Mouse (Mus musculus) thymus, postnatal 10 days (tissue): ENCODE data around the gene Gm45208.
"Not testable (repeated sequence)": the region's sequence is repeated elsewhere in the genome, so short reads cannot be mapped to it uniquely, and the experiment has no call there.

Source experiments
- DNase-seq, 2 experiments: peaks; one replicate each; pipeline ENCODE4 v3.0.0; 2021; ENCODE audit warnings: low spot score in 2 of 2

Gm45208 gene

DNA sequence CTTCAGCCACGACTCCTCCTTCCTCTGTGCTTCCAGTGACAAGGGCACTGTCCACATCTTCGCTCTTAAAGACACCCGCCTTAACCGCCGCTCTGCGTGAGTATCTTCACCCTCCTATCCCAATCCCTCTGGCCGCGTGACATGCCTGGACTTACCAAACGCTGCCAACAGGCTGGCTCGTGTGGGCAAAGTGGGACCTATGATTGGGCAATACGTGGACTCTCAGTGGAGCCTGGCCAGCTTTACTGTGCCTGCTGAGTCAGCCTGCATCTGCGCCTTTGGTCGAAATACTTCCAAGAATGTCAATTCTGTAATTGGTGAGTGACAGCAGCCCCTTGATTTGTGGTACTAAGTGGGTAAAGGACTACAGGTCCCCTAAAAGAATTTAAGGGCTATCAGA is 5.1 kb downstream of the Gm45208 start:
- no peak for DNase-seq

DNA sequence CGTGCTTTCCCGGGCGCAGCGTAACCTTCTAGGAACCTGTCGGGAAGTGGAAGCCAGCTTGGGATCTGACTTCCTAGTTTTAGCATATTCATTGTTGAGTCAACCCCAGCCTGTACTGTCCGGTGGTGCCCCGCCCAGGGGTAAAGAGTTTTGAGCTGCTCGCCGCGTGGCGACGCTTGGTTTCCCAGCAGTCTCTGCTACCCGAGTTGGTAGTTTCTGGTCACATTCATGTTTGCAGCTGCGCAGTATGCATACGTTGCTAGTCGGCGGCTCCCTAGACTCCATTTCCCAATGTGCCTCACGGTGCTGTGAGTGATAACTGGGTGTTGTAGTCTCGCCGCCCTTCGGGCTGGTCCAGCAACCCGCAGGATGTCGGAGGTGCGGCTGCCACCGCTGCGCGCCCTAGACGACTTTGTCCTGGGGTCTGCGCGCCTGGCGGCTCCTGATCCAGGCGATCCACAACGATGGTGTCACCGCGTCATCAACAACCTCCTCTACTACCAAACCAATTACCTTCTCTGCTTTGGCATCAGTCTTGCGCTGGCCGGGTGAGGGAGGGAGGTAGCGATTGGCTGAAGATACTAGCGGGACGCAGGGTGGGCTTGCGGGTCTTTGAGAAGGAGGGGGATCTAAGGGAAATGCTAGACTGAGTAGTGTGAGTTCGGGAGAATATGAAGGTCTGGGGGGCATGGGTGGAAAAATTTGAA is 6.3 kb downstream of the Gm45208 start, which contains the start of gene Praf2:
Praf2 (plus strand) TSS at position 225 of the 707 bp plus-strand sequence.
- peak; percentile 60 for DNase-seq

DNA sequence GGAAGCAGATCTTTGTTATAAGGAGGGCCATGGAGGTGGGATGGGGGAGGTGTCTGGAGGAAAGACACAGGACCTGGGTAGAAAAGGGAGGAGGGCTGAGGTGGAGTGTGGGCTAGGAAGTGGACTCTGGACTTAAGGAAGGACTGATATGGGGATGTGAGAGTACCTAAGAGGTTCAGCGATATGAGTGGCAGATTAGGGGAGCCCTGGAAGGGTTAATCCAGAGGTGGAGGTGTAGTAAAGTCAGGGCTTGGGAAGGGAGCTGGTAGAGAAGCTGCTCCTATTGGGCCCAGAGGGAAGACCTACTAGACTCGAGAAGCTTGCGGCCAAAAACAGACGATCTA is 6.8 kb downstream of the Gm45208 start:
- DNase-seq: no peak

DNA sequence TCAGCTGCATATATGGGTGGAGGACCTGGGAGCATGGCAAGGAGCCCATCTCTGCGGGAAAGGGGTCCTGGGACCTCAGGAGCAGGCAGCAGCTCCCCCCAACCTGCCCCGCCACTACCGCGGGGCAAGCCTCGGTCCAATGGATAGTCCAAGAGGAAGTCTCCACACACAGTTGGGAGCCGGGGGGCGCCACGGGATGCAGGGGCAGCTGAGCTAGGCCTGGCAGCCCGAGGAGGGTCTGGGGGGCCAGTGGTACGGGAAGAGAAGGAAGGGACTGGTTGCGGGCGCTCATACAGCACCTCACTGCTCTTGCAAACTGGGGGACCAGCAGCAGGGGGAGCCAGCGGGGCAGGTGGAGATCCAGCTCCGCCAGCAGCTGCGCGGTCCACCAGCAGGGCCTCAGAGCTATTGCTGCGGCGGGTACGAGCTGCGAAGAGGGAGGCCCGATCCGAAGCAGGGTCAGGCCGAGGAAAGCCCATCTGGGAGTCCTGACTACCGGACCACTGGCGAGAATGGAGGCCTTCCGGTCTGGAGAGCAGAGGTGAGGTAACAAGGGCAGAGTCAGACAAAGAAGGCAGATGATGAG is 11.6 kb downstream of the Gm45208 start:
- DNase-seq: peak; percentile 69 to 85

DNA sequence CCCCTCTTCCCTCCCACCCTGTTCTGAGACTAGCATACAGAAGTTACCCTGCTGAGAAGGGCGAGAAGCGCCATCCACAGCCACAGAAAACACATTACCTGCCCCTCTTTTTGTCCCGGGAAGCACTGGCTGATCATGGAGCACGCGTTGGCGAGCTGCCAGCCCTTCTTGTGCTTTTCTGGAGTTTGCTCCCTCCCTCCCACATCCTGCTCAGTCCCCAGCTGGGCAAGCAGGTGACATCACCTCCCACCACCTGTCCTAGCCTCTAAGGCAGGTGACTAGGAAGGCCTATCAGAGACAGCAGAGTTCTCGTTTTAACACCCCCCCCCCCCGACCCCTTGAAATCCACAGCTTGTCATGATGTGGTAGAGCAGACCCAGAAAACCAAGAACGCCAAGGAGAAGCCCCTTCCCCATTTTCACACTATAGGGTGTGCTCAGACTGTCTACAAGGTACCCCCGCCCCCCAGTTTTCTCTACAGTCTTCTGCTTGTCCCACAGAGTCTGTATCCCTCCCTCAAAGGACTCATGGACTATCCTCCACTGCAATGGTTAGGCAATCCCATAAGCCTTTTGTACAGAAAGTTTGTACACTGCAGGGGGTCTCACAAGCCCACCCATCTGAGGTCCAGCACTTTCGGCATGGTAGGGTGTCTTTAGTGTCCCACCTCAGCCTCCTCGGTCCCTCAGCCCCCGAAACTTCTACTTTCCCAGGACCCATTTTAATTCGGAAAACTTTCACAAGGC is 17.5 kb downstream of the Gm45208 start:
- no peak for DNase-seq

DNA sequence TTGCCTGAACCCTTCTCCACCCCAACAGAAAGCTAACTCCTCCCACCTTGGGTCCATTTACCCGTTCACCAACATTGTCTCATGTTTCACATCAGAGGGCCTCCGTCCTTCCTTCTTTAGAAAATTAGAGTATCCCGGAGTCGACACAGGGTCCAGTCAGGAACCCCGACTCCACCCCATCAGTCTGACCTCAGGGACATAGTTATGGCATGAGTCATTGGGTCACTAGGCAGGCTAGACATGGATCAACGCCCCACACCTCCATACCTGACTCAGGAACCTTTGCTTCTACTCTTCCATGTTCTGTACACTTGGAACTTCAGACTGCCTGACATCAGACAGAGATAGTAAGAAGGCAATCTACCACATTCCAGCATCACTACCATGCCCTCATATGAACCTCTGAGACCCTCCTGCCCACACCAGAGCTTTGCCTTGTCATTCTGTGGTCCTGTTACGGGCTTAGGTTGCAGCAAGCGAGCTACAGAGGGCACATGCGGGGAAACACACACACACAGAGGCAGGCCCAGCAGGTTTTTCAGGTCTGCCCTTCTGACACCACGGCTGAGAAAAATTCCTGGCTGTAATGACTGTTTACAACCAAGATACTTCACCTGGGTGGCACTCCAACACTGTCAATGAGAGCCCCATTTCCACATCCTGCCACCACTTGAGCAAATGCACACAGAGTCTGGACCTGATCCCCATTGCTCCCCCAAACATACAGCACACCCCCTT is 18.2 kb downstream of the Gm45208 start:
- DNase-seq: no peak

DNA sequence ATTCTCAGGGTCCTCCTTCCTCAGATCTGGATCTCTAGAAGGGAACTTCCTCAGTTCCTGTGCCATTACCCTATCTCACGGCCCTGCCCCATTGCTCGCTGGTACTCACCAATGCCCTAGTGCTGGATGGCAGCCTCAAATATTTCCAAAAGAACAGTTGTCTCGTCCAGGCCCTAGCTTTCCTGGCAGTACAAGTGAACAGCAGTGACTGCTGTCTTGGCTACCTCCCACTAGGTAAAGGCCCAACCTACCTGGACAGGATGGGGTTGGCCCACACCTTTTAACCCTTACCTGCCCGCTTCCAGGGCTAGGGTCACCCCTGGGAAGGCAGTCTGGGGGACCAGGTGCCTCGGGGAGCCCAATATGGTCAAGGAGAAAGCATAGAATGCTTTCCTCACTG is 19.1 kb downstream of the Gm45208 start:
- DNase-seq: no peak

DNA sequence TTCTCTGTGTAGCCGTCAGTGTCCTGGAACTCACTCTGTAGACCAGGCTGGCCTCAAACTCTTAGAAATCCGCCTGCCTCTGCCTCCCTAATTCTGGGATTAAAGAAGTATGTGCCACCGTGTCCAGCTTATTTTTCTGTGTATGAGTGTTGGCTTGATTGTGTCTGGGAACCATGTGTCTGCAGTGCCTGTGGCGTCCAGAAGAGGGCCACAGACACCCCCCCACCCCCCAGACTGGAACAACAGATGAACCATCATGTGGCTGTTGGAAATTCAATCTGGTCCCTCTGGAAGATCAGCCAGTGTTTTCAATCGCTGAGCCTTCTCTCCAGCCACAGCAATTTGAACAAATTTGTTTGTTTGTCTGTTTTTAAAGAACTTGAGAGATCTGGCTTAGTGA is 21.4 kb downstream of the Gm45208 start:
- no peak for DNase-seq

DNA sequence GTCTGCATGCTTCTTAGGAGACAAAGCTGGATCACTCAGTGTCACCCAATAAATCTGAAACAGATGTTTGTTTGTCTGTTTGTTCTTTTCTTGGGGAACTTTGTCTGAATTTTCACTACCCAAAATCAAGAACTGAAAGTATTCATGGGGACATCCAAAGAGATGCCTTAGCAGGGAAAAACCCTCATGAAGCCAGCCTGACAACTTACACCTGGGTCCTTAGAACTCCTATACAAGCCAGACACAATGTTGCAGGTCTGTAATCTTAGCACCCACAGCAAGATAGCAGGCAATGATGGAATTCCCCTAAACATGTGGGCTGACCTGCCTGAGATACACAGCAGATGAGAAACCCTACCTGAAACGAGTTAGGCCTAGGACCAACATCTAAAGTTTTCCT is 22.9 kb downstream of the Gm45208 start:
- no peak for DNase-seq

DNA sequence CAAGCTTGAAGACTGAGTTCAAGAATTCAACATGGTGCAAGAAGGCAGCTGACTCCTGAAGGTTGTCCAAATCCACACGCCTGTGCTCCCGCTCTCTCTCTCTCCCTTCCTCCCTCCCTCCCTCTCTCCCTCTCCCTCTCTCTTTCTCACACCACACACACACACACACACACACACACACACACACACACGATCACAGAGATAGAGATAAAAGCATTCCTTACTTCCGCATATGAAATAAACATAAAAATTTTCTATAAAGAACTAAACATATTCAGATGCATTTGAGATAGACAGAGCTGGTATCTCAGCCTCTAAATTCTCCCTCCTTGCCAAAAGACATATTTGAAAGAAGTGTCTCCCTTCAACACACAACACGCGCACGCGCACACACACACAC is 23.4 kb downstream of the Gm45208 start:
- DNase-seq: no peak

DNA sequence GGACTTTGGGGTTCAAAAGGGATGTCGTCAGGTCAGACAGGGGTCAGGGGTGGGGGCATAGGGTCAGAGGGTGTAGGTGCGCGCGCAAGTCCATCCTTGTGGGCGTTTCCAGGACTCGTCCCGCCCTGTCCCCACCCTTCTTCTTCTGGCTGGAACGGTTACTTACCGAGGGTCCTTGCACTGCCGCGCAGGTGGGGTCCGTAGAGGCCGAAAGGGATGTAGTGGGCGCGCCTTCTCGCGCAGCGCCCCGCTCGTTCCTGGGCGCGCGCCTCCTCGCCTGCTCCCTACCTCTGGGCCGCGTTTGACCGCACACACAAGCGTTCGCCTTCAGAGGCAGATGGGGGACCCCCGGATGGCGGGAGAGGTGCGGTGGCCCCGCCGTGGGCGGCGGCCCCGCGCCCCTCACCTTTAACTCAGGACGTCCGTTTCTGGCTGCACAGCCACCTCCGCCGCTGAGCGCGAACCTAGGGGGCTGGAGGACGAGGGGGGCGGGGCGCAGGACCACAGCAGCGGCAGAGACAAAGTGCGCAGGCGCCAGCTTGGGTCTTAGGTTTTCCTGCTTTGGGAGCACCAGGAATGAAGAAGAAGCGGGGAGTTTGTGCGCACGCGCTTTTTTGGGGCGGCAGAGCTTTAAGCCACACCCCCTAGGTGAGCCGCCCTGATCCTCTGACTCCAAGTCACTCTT is 28.5 kb downstream of the Gm45208 start, which contains the start of gene Ccdc120:
Ccdc120 (minus strand) TSS at position 474 of the 685 bp plus-strand sequence.
- DNase-seq: no peak

DNA sequence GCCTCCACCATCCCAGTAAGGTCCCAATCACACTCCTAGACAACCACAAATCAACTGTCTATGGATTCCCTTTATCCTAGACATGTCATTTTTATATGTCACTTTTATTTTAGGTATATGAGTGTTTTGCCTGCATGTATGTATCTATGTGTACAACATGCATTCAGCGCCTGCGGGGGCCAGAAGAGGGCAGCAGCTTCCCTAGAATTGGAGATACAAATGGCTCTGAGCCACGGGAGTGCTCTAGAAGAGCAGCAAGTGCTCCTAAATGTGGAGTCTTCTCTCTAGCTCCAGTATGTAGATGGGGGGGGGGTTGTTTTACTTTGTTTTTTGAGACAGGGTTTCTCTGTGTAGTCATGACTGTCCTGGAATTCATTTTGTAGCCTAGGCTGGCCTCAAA is 31.6 kb downstream of the Gm45208 start:
- not testable (repeated sequence) for DNase-seq

DNA sequence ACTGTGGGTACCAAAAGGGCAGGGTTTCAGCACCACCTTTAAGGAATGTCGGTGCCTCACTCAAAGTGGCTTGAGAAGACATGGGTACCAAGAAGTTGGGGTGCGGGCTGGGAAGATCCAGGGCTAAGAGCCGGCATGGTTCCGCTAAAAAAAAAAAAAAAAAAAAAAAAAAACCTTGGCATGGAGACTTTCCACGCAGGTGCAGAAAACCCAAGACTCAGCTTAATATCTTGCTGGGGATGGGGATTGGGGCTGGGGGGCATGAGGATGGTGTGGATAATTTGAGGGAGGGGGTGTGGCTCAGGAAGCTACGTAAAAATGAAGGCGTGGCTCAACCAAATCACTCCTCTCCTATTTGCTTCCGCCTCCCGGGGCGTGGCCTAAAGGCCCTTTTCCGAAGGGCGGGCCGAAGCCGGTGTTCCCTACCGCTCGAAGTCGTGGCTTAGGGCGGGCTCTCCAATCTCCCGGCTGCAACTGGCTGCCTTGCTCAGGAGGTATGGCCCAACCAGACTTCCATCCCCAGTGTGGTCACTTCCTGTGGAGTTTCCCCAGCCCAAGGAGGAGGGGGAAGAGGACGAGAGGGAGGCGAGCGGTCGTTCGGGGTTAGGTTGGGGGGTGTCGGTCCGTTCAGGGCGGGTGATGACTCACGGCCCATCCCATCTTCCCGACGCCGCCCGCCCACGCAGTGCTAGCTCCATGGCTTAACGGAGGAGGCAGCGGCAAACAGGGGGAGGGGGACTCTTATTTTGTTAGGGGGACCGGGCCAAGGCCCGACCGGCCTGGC is 40.3 kb downstream of the Gm45208 start, which contains the start of gene Tfe3:
Tfe3 (plus strand) TSS at position 424 of the 784 bp plus-strand sequence.
- DNase-seq: peak; percentile 58 to 71

DNA sequence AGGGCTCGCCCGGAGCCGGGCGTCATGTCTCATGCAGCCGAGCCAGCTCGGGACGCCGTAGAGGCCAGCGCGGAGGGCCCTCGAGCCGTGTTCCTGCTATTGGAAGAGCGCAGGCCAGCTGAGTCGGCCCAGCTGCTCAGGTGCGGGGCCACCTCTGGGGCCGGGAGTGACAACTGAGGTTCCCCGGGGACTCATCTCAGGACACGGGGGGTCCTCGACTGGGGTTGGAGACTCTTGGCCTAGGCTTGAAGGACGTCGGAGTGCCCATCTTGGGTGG is 40.8 kb downstream of the Gm45208 start:
- no peak for DNase-seq

DNA sequence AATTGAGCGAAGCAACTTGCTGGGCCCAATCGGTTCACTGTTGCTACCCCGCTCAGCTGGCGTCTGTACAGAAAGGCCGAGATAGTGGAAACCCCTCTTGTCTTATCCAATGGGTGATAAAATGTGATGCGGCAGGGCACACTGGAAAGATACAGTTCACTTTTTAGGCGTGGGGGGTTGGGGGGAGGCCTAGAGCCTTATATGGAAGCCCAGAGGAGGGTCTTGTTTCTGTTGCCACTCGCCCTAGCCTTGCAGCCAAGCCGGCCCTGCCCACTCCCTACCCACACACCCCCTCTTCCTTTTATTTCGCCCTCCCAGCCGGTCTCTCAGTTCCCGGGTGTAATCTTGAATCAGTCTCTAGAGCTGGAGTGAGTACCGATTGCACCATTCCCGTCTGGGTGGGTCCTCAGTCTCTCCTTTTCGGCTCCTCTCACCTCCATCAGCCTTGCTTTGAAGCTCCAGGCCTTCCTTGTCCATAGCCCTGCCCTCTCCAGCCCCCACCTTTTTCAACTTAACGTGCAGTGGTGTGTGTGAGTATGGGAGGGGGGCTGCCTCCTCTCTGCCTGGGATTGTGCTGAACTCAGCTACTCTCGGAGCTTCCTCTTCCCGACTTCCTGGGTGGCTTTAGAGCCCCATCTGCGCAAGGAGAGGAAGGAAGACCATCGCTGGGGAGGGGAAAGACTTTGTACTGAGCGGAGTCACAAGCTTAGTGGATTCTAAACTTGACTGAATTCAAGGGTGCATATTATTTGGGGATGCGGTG is 41.8 kb downstream of the Gm45208 start:
- DNase-seq: no peak

DNA sequence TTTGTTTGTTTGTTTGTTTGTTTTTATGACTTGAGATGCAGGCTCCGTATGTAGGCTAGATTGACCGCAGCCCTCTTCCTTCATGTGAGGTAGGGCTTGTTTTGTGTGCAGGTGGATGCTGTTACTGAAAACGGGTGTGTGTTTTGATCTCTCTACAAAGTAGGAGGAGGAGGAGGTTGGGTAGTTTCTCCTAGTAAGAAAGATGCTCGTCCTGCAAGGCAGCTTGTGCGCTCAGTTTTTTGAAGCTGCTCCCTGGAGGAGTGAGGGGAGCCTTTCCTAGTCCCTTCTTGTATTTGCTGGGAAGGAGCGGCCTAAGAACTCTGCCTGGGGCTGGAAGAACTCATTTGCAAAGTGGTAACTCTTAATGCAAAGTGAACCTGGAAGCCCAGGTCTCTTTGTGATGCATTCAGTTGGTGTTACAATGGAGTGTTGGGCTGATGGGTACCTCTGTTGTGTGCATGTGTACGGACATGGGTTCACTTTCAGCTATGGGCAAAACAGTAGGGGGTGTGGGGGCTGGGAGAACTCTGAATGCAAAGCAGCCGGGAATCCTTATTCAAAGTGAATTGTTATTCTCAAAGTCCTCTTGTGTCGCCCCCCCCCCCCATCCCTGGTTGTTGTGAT is 42.7 kb downstream of the Gm45208 start:
- no peak for DNase-seq

DNA sequence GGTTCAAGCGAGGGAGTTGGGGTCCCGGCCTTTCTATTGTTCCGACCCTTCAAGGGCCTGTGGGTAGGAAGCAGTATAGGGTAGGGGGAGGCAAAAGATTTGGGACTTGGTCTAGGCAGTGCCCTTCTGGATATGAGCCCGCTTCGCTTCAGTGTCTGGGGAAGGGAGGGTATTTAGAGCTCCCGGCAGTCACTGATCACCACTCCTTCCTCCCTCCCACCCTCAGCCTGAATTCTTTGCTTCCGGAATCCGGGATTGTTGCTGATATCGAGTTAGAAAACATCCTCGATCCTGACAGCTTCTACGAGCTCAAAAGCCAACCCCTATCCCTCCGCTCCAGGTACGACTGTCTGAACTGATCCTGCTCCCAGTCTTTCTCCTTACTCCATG is 43.2 kb downstream of the Gm45208 start:
- DNase-seq: no peak

DNA sequence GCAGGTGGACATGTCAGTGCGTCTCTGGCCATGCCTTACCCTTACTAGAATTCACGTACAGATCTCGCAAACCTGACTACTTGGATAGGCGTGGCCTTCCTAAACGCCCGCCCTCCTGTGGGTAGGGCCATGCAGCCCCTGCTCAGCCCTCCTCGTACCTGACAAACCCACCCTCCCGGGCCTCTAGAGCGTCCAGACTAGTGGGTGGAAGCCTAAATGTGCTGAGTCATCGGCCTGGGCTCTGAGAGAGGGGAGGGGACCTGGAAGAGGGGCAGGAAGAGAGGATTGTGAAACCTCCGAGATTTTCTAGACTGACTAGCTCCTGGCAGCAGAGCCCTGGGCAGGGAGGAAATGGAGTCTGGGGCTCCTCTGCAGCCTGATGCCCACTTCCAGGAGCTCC is 43.7 kb downstream of the Gm45208 start:
- DNase-seq: no peak

DNA sequence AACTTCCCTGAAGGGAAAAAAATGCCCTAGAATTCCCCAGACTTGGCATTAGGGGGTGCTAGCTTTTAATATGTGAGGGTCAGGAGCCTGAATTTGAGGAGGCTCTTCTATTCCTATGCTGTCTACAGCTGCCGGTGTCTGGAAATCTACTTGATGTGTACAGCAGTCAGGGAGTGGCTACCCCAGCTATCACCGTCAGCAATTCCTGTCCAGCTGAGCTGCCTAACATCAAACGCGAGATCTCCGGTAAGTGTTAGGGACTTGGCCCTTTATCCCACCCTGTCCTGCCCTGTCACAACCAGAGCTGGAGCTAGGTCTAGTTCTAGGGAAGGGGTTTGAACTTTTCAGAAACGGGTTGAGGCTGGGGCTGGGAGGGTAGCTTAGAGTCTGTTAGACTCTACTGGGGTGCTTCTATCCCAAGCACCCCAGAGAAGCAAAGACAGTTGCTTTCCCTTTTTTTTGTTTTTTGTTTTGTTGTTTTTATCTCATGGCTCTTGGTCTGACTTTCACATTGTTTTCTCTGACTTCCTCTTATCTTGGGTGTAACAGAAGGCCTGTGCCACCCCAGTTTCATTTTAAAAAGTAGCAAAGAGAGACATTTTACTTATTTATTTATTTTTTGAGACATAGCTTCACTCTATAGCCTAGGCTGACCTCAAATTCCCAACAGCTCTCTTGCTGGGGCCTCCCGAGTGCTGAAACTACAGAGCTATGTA is 47.4 kb downstream of the Gm45208 start:
- DNase-seq: no peak
